Mouse (Mus musculus): ENCODE measurements around the gene Mx1. TPM values are rescaled to one million over a fixed set of nuclear protein-coding genes. Genes with fewer than 3 reads are reported as not detected.

The Mx1 gene
- polyA plus RNA-seq (2017; shearing (Covaris generic)), result 15.9 TPM

DNA sequence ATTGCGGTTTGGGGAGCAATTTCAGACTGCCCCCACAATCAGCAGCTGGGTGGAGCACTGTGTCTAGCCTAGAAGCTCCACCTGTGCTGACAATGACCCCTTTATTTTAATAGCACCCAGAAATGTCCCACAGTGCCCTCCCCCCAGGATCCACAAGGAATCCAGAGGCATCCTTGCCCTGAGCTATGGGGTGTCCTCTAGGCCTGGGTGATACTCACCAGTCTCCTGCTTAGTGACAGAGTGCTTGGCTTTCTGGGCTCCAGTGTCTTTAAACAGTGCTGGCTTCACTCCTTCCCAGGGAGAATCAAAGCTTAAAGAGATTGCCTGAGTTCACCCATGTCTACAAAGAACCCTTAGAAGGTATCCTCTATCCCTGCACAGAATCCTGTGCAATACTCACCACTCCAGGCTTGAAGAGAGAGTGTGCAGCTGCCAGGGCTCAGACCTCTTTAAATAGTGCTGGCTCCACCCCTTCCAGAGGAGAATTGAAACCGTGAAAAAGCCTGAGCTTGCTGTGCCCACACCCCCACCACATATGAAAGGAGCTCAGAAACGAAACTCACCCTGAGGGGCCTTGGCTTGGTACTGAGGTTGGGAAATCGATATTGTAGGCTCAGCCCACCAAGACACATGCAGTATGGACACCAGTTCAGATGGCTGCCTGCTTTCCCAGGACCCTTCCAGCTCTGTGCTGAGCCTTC is at the start of gene Mx1:
Mx1 (minus strand) TSS at position 427 of the 701 bp plus-strand sequence.

Other genes starting within 250 kb of the Mx1 start
- gene Bace2, start 106.2 kb downstream of the Mx1 start, polyA plus RNA-seq (2017; shearing (Covaris generic)), result 0.42 TPM
- 3.4 TPM for gene Fam3b, start 51.9 kb upstream of the Mx1 start, polyA plus RNA-seq (2017; shearing (Covaris generic))
- gene Tmprss2, start 148.3 kb upstream of the Mx1 start, polyA plus RNA-seq (2017; shearing (Covaris generic)), result not detected